Mouse (Mus musculus) olfactory bulb, adult 2 months (tissue): ENCODE data around the gene Rac3. TPM values are rescaled to one million over a fixed set of nuclear protein-coding genes. Genes with fewer than 3 reads are reported as not detected.

Experiments
- H3K27ac ChIP-seq: fragments of 200-500 bp; 2 replicates; pipeline ENCODE4 v1.5.1; 2012; ENCODE audit warnings: low read depth, low read length; ENCODE audit not compliant: insufficient read depth
- H3K4me1 ChIP-seq: fragments of 200-500 bp; 2 replicates; pipeline ENCODE4 v1.6.1; 2012; ENCODE audit warnings: low read length; ENCODE audit not compliant: control insufficient read depth, insufficient read depth
- H3K4me3 ChIP-seq: fragments of 200-500 bp; 2 replicates; pipeline ENCODE4 v1.5.1; 2012; ENCODE audit warnings: mild to moderate bottlenecking, low read depth, low read length, moderate library complexity; ENCODE audit not compliant: insufficient read depth
- CTCF ChIP-seq: fragments of 200-500 bp; IDR thresholded peaks from 2 replicates; pipeline ENCODE4 v1.5.1; 2012; ENCODE audit warnings: low read depth, mild to moderate bottlenecking, low read length, moderate library complexity; ENCODE audit not compliant: insufficient read depth
- POLR2A ChIP-seq: fragments of 200-500 bp; IDR thresholded peaks from 2 replicates; pipeline ENCODE4 v1.6.1; 2012; ENCODE audit warnings: mild to moderate bottlenecking, low read depth, low read length, moderate library complexity; ENCODE audit not compliant: insufficient read depth
- WGBS: fragments of 180-500 bp; shearing (Covaris S2); methylation state at CpG from one replicate; pipeline ENCODE4 v1.1.7; 2018; 5-methylcytosine and 5-hydroxymethylcytosine counted together
- polyA plus RNA-seq: library from polyadenylated mRNA; stranded (reverse); fragments of >200 nt; gene quantifications from 2 replicates; pipeline ENCODE4 v1.2.4, GENCODE M21; 2012; ENCODE audit warnings: low replicate concordance; ENCODE audit not compliant: missing spikeins, insufficient read depth, insufficient read length

Rac3 gene
- polyA plus RNA-seq, 1 experiment, result not detected

GRCm38 (mm10) chr11:120731858-120732680 lies 10.8 kb downstream of the Rac3 start, which contains the start of gene Cbr2:
Cbr2 (minus strand) TSS chr11:120732114.
- H3K27ac ChIP-seq, result no peak within 1 kb of the TSS
- H3K4me1 ChIP-seq, result peaks cover 5% of the 10 kb centered on the region
- WGBS, result 76% methylated on average over 12 of the region's 12 CpGs
- no peak for TF ChIP-seq CTCF
- no peak for TF ChIP-seq POLR2A
- no peak within 1 kb of the TSS for H3K4me3 ChIP-seq

GRCm38 (mm10) chr11:120733521-120733920 lies 12.3 kb downstream of the Rac3 start:
- Histone ChIP-seq H3K27ac (no peak overlapping the region), H3K4me1 (peaks cover 3% of the 10 kb centered on the region; the same call in 1 of the 2 replicates), H3K4me3 (no peak overlapping the region)
- WGBS, result 47% methylated on average over 6 of the region's 6 CpGs
- TF ChIP-seq CTCF (no peak), POLR2A (no peak)

GRCm38 (mm10) chr11:120736424-120736823 lies 15.2 kb downstream of the Rac3 start:
- H3K4me1 ChIP-seq, result no peaks in the 10 kb centered on the region
- WGBS, result 79% methylated on average over 6 of the region's 6 CpGs
- no peak for TF ChIP-seq CTCF
- TF ChIP-seq POLR2A, result no peak
- no peak overlapping the region for H3K27ac ChIP-seq
- H3K4me3 ChIP-seq, result no peak overlapping the region

GRCm38 (mm10) chr11:120740981-120741380 lies 19.7 kb downstream of the Rac3 start:
- no peak overlapping the region for H3K4me3 ChIP-seq
- no peaks in the 10 kb centered on the region for H3K4me1 ChIP-seq
- H3K27ac ChIP-seq, result no peak overlapping the region
- no peak for TF ChIP-seq CTCF
- TF ChIP-seq POLR2A, result no peak
- 85% methylated on average over 5 of the region's 5 CpGs for WGBS

DNA sequence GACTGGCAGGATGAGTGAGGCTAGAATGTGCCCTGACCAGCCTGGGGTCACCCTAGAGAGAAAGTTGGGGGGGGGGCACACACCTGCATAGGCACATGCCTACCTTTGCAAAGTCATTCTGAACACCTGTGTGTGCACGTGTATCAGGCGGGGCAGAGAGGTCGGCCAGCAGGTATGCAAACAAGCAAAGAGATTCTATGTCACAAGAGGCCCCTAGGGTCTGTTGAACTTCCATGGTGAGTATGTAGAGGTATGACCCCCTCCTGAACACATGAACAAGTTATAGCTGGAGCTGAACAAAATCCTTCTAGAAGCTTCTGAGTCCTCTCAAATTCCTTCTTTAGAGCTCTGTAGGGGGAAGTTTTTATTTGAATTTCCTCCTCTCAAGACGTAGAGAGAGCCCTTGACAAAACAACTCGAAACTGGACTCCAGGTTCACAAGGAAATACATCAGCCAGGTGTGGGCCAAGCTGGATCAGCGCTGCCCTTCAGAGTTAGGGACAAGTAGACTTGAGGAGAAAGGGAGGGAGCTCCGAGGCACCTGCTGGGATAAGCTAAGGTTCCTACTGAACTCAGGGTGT lies 22.9 kb downstream of the Rac3 start:
- no peak overlapping the region for H3K27ac ChIP-seq
- 80% methylated on average over 7 of the region's 7 CpGs for WGBS
- H3K4me3 ChIP-seq, result no peak overlapping the region
- H3K4me1 ChIP-seq, result no peaks in the 10 kb centered on the region
- TF ChIP-seq CTCF, result no peak
- TF ChIP-seq POLR2A, result no peak

GRCm38 (mm10) chr11:120747974-120748373 lies 26.7 kb downstream of the Rac3 start:
- Histone ChIP-seq H3K4me3 (no peak overlapping the region), H3K4me1 (no peaks in the 10 kb centered on the region), H3K27ac (no peak overlapping the region)
- WGBS, result 75% methylated on average over 4 of the region's 4 CpGs
- TF ChIP-seq POLR2A (no peak), CTCF (no peak)

DNA sequence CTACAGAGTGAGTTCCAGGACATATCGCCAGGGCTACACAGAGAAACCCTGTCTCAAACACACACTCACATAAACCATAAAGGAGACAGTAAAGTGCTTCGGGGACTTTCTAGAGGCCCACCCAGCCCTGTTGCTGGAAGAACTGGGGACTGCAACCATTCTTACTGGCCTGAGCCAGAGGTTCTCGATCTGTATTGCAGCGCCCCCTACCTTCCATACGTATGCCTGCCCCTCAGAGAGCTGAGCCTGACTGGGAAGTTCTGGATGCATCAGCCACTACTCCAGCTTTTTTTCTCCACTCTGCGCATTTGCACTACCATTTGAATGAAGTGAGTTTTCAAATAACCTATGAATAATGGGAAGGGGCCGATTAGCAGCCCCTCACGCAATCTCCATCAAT lies 28.2 kb downstream of the Rac3 start:
- 58% methylated on average over 8 of the region's 8 CpGs for WGBS
- Histone ChIP-seq H3K4me3 (no peak overlapping the region), H3K4me1 (no peaks in the 10 kb centered on the region), H3K27ac (no peak overlapping the region)
- TF ChIP-seq POLR2A (no peak), CTCF (no peak)

- 81% methylated on average over 4 of the region's 4 CpGs for WGBS
- TF ChIP-seq CTCF (no peak), POLR2A (no peak)
- H3K4me1 ChIP-seq, result no peaks in the 10 kb centered on the region
- H3K27ac ChIP-seq, result no peak overlapping the region
- H3K4me3 ChIP-seq, result no peak overlapping the region
These were observed 30.3 kb downstream of the Rac3 start for GRCm38 (mm10) chr11:120751606-120752005.

GRCm38 (mm10) chr11:120760236-120760635 lies 39.0 kb downstream of the Rac3 start:
- Histone ChIP-seq H3K27ac (no peak overlapping the region), H3K4me1 (peaks cover 4% of the 10 kb centered on the region), H3K4me3 (no peak overlapping the region)
- 86% methylated on average over 9 of the region's 9 CpGs for WGBS
- TF ChIP-seq POLR2A (no peak), CTCF (no peak)
